Mouse (Mus musculus): ENCODE results near the gene Crip1. TPM values are rescaled to one million over a fixed set of nuclear protein-coding genes. Genes with fewer than 3 reads are reported as not detected.
"Not testable (repeated sequence)": the region's sequence is repeated elsewhere in the genome, so short reads cannot be mapped to it uniquely, and the experiment has no call there.

Gene Crip1
- polyA plus RNA-seq, 1 experiment from 2014 or later, result 507 TPM

DNA sequence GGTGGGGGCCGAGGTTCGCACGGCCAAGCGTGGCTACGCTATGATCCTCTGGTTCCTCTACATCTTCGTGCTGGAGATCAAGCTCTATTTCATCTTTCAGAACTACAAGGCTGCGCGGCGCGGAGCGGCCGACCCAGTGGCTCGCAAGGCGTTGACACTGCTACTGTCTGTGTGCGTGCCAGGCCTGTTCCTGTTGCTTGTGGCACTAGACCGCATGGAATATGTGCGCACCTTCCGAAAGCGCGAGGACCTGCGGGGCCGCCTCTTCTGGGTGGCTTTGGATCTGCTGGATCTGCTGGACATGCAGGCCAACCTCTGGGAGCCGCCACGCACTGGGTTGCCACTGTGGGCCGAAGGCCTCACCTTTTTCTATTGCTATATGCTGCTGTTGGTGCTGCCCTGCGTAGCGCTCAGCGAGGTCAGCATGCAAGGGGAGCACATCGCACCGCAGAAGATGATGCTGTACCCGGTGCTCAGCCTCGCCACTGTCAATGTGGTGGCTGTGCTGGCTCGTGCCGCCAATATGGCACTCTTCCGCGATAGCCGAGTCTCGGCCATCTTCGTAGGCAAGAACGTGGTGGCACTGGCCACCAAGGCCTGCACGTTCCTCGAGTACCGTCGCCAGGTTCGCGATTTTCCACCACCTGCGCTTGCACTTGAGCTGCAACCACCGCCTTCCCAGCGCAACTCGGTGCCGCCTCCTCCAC is 42.4 kb downstream of the Crip1 start:
- no peaks in the 10 kb centered on the region for H3K9me3 ChIP-seq (ENCODE audit: control insufficient read depth, low read length)
- H3K4me1 ChIP-seq (ENCODE audit: control insufficient read depth, insufficient read depth, low read length), result peaks cover 8% of the 10 kb centered on the region
- H3K9ac ChIP-seq (ENCODE audit: low read depth, low read length), result no peak overlapping the region
- no peak for DNase-seq (ENCODE audit: low spot score)
- no peak overlapping the region for H3K27ac ChIP-seq (replicated peaks; ENCODE audit: low read depth, low read length)
- no peak for ATAC-seq (ENCODE audit: low read depth)
- H3K36me3 ChIP-seq (ENCODE audit: control insufficient read depth, insufficient read depth, low read length), result peaks cover 24% of the 10 kb centered on the region
- 95% methylated on average over 51 of the region's 51 CpGs for WGBS
- peaks cover 18% of the 10 kb centered on the region for H3K27me3 ChIP-seq (replicated peaks; ENCODE audit: control insufficient read depth, insufficient read depth, low read length)
- peak overlapping the region; percentile 38; the same call in 1 of the 2 replicates for H3K4me3 ChIP-seq (ENCODE audit: low read depth, low read length)
- peak overlapping the region; percentile 72 for H3K4me2 ChIP-seq (ENCODE audit: low read depth, low read length)

DNA sequence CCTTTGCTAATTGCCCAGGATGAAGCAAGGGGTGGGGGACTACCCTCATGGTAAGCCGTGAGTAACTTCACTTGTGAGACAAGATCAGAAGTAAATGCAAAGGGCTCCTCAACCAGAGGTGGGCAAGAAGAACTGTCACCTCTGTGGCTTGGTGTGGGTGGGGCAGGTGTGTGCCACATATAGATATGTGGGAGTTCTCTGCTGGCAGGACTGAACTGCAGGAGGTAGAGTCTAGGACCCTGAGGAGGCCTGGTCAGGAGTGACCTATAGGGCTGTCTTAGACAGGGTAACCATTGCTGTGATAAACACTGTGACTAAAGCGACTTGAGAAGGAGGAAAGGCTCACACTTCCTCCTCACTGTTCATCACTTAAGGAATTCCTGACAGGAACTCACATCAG is 47.3 kb downstream of the Crip1 start:
- Histone ChIP-seq H3K4me3 (ENCODE audit: low read depth, low read length) (no peak overlapping the region), H3K4me2 (ENCODE audit: low read depth, low read length) (no peak overlapping the region), H3K27me3 (replicated peaks; ENCODE audit: control insufficient read depth, insufficient read depth, low read length) (no peaks in the 10 kb centered on the region), H3K9ac (ENCODE audit: low read depth, low read length) (no peak overlapping the region), H3K4me1 (ENCODE audit: control insufficient read depth, insufficient read depth, low read length) (no peaks in the 10 kb centered on the region), H3K9me3 (ENCODE audit: control insufficient read depth, low read length) (peaks cover 5% of the 10 kb centered on the region; the same call in 1 of the 2 replicates), H3K27ac (replicated peaks; ENCODE audit: low read depth, low read length) (no peak overlapping the region), H3K36me3 (ENCODE audit: control insufficient read depth, insufficient read depth, low read length) (peaks cover 21% of the 10 kb centered on the region)
- 65% methylated on average over 2 of the region's 2 CpGs for WGBS
- DNase-seq (ENCODE audit: low spot score) (no peak), ATAC-seq (ENCODE audit: low read depth) (no peak)

DNA sequence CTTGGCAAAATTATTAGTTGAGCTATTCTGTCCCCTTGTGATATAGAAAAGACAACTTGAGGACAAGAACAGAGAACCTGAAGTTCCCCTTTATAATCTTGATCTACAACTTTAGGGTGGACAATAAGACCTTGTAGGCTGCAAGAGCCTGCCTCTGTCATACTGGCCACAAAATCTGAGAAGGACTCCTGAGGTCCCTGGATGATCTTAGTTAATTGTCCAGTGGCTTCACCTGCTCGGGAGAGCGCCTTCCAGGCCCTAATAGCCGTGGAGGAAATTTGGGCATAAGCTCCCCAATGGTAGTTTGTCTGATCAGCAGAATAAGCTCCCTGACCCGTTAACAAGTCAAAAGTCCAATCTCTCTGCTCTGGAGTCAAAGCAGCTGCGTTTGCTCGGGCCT is 53.0 kb downstream of the Crip1 start:
- not testable (repeated sequence) for H3K4me3 ChIP-seq (ENCODE audit: low read depth, low read length); ATAC-seq (ENCODE audit: low read depth); H3K36me3 ChIP-seq (ENCODE audit: control insufficient read depth, insufficient read depth, low read length); H3K9ac ChIP-seq (ENCODE audit: low read depth, low read length); H3K27me3 ChIP-seq (replicated peaks; ENCODE audit: control insufficient read depth, insufficient read depth, low read length); H3K4me1 ChIP-seq (ENCODE audit: control insufficient read depth, insufficient read depth, low read length); DNase-seq (ENCODE audit: low spot score); H3K27ac ChIP-seq (replicated peaks; ENCODE audit: low read depth, low read length); H3K4me2 ChIP-seq (ENCODE audit: low read depth, low read length)
- 88% methylated on average over 3 of the region's 6 CpGs for WGBS
- H3K9me3 ChIP-seq (ENCODE audit: control insufficient read depth, low read length), result peaks cover 12% of the 10 kb centered on the region; the same call in 1 of the 2 replicates

DNA sequence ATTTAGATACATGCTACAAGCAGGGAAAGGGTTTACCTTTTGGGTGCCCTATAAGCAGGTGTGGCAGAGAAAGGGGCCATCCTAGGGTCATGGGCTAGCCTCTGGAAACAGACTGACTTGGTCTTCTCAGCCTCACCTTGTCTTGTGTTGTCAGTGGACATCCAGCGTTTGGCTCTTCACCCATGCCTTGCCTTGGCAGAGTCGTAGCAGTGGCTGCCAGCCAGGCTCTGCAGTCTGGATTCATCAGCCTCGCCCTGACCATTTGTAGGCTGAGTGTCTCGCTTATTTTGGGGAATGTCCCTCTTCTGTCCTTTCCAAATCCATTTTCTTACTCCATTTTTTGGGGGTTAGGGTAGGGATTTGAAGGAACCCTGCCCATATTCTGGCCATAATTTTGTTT is 55.2 kb downstream of the Crip1 start:
- ATAC-seq (ENCODE audit: low read depth), result no peak
- no peak overlapping the region for H3K4me2 ChIP-seq (ENCODE audit: low read depth, low read length)
- 93% methylated on average over 4 of the region's 4 CpGs for WGBS
- H3K36me3 ChIP-seq (ENCODE audit: control insufficient read depth, insufficient read depth, low read length), result no peaks in the 10 kb centered on the region
- 0 out of 2 replicates have a peak, but pooled peaks cover 7% of the 10 kb centered on the region for H3K9me3 ChIP-seq (ENCODE audit: control insufficient read depth, low read length)
- no peaks in the 10 kb centered on the region for H3K27me3 ChIP-seq (replicated peaks; ENCODE audit: control insufficient read depth, insufficient read depth, low read length)
- no peak for DNase-seq (ENCODE audit: low spot score)
- no peak overlapping the region for H3K27ac ChIP-seq (replicated peaks; ENCODE audit: low read depth, low read length)
- no peak overlapping the region for H3K9ac ChIP-seq (ENCODE audit: low read depth, low read length)
- H3K4me1 ChIP-seq (ENCODE audit: control insufficient read depth, insufficient read depth, low read length), result no peaks in the 10 kb centered on the region
- H3K4me3 ChIP-seq (ENCODE audit: low read depth, low read length), result no peak overlapping the region

DNA sequence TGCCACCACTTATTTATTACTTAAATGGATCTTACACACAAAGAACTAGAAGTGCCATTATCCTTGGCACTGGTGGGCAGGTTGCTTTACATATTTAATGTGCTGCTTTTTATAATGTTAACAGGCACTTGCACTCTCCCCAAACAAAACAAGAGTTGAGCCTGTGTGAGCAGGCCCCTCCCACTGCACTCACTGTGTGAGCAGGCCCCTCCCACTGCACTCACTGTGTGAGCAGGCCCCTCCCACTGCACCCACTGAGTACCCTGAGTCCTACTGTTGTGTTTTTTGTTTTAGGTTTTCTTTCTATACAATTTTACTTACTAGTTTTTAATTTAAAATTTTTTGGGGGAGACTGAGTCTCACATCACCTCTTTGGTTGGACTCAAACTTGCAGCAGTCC is 55.9 kb downstream of the Crip1 start:
- Histone ChIP-seq H3K9me3 (ENCODE audit: control insufficient read depth, low read length) (0 out of 2 replicates have a peak, but pooled peaks cover 7% of the 10 kb centered on the region), H3K27me3 (replicated peaks; ENCODE audit: control insufficient read depth, insufficient read depth, low read length) (no peaks in the 10 kb centered on the region), H3K4me3 (ENCODE audit: low read depth, low read length) (no peak overlapping the region), H3K27ac (replicated peaks; ENCODE audit: low read depth, low read length) (no peak overlapping the region), H3K4me2 (ENCODE audit: low read depth, low read length) (no peak overlapping the region), H3K36me3 (ENCODE audit: control insufficient read depth, insufficient read depth, low read length) (no peaks in the 10 kb centered on the region), H3K9ac (ENCODE audit: low read depth, low read length) (no peak overlapping the region), H3K4me1 (ENCODE audit: control insufficient read depth, insufficient read depth, low read length) (no peaks in the 10 kb centered on the region)
- ATAC-seq (ENCODE audit: low read depth) (no peak), DNase-seq (ENCODE audit: low spot score) (no peak)

Other genes starting within 250 kb of the Crip1 start
- gene Jag2, start 216.5 kb upstream of the Crip1 start, polyA plus RNA-seq (2014; fragmentation: Nextera tagmentation; extraction: Ambion mirVana), result 9.4 and 13.1 TPM in 2 replicates
- gene Nudt14, start 204.2 kb upstream of the Crip1 start, polyA plus RNA-seq (2014; fragmentation: Nextera tagmentation; extraction: Ambion mirVana), result 87.3 and 87.4 TPM in 2 replicates
- gene Btbd6, start 169.8 kb upstream of the Crip1 start, polyA plus RNA-seq (2014; fragmentation: Nextera tagmentation; extraction: Ambion mirVana), result 20.8 and 22.8 TPM in 2 replicates
- 50.0 and 54.3 TPM in 2 replicates for gene Brf1, start 145.6 kb upstream of the Crip1 start, polyA plus RNA-seq (2014; fragmentation: Nextera tagmentation; extraction: Ambion mirVana)
- 17.9 and 18.7 TPM in 2 replicates for gene Pacs2, start 131.8 kb upstream of the Crip1 start, polyA plus RNA-seq (2014; fragmentation: Nextera tagmentation; extraction: Ambion mirVana)
- not detected in 2 replicates for gene Tex22, start 71.8 kb upstream of the Crip1 start, polyA plus RNA-seq (2014; fragmentation: Nextera tagmentation; extraction: Ambion mirVana)
- gene Mta1, start 48.0 kb upstream of the Crip1 start, polyA plus RNA-seq (2014; fragmentation: Nextera tagmentation; extraction: Ambion mirVana), result 19.8 and 21.3 TPM in 2 replicates
- gene Crip2, start 6.1 kb upstream of the Crip1 start, polyA plus RNA-seq (2014; fragmentation: Nextera tagmentation; extraction: Ambion mirVana), result 154 and 185 TPM in 2 replicates
- gene Tedc1, start 10.1 kb downstream of the Crip1 start, polyA plus RNA-seq (2014; fragmentation: Nextera tagmentation; extraction: Ambion mirVana), result 19.8 and 23.5 TPM in 2 replicates
- 8.7 and 11.5 TPM in 2 replicates for gene Tmem121, start 39.6 kb downstream of the Crip1 start, polyA plus RNA-seq (2014; fragmentation: Nextera tagmentation; extraction: Ambion mirVana)

All from embryonic facial prominence, embryonic 14.5 days (tissue).